Mouse (Mus musculus): ENCODE data around the gene Smg8.
"Not testable (repeated sequence)": the region's sequence is repeated elsewhere in the genome, so short reads cannot be mapped to it uniquely, and the experiment has no call there.

The Smg8 gene

GRCm38 (mm10) chr11:87086290-87086984, at the start of gene Smg8:
Gene Smg8 (minus strand): TSS chr11:87086774.
- DNase-seq, result peak; percentile 84 to 85

- DNase-seq, result no peak
Observed at GRCm38 (mm10) chr11:87136233-87136632, 49.7 kb upstream of the Smg8 start.

- peak; percentile 88 to 89 for DNase-seq
Observed at GRCm38 (mm10) chr11:87126824-87127816, 40.5 kb upstream of the Smg8 start, which contains the start of gene Trim37. Gene Trim37 (plus strand): TSS chr11:87127077.

- peak in 1 of 2 experiments; percentile 17 for DNase-seq
Observed at GRCm38 (mm10) chr11:87126281-87126823, 39.8 kb upstream of the Smg8 start.

- DNase-seq, result no peak
Observed at GRCm38 (mm10) chr11:87125562-87125961, 39.0 kb upstream of the Smg8 start.

GRCm38 (mm10) chr11:87121864-87122263, 35.3 kb upstream of the Smg8 start:
- no peak for DNase-seq

- no peak for DNase-seq
Observed at GRCm38 (mm10) chr11:87110172-87110909, 23.8 kb upstream of the Smg8 start.

GRCm38 (mm10) chr11:87109519-87110171, 23.1 kb upstream of the Smg8 start:
- DNase-seq, result peak; percentile 33 to 36

- DNase-seq, result peak; percentile 98
Observed at GRCm38 (mm10) chr11:87108755-87109518, 22.4 kb upstream of the Smg8 start, which contains the start of gene Ska2. Gene Ska2 (plus strand): TSS chr11:87109234.

- no peak for DNase-seq
Observed at GRCm38 (mm10) chr11:87108409-87108754, 21.8 kb upstream of the Smg8 start, which contains the start of gene Prr11. Gene Prr11 (minus strand): TSS chr11:87108708.

GRCm38 (mm10) chr11:87087142-87087541, 568 bp upstream of the Smg8 start:
- no peak for DNase-seq

GRCm38 (mm10) chr11:87085461-87085860, 1.1 kb downstream of the Smg8 start:
- no peak for DNase-seq

- DNase-seq, result no peak
Observed at GRCm38 (mm10) chr11:87083712-87084111, 2.9 kb downstream of the Smg8 start.

GRCm38 (mm10) chr11:87073866-87074440, 12.6 kb downstream of the Smg8 start, which contains the start of gene Gdpd1:
Gene Gdpd1 (minus strand): TSS chr11:87074062.
- peak; percentile 93 to 95 for DNase-seq

- peak; percentile 79 to 80 for DNase-seq
Observed at GRCm38 (mm10) chr11:87073343-87073865, 13.2 kb downstream of the Smg8 start.

GRCm38 (mm10) chr11:87062087-87062486, 24.5 kb downstream of the Smg8 start:
- no peak for DNase-seq

- DNase-seq, result no peak
Observed at GRCm38 (mm10) chr11:87060410-87060809, 26.2 kb downstream of the Smg8 start.

GRCm38 (mm10) chr11:87056286-87056685, 30.3 kb downstream of the Smg8 start:
- DNase-seq, result no peak

- DNase-seq, result not testable (repeated sequence)
Observed at GRCm38 (mm10) chr11:87048900-87049299, 37.7 kb downstream of the Smg8 start.

GRCm38 (mm10) chr11:87046968-87047367, 39.6 kb downstream of the Smg8 start:
- no peak for DNase-seq
